Mouse (Mus musculus) stomach, postnatal 0 days (tissue): ENCODE measurements around the gene Lrrc57.

Source experiments
- CTCF ChIP-seq: IDR thresholded peaks from 2 replicates; pipeline ENCODE4 v1.5.1; 2016; ENCODE audit warnings: antibody characterized with exemption, low read depth, mild to moderate bottlenecking, moderate library complexity
- EP300 ChIP-seq: optimal IDR thresholded peaks from 2 replicates; pipeline ENCODE3; 2016; ENCODE audit warnings: antibody characterized with exemption

- TF ChIP-seq CTCF (no peak), EP300 (no peak)
Measured at GRCm38 (mm10) chr2:120565363-120565762, 44.0 kb downstream of the Lrrc57 start.
